Mouse (Mus musculus): ENCODE data around the gene Tbk1. TPM values are rescaled to one million over a fixed set of nuclear protein-coding genes. Genes with fewer than 3 reads are reported as not detected.

Tbk1 gene
- total RNA-seq, 2 experiments from 2014 or later, result 38.2 to 41.2 TPM

DNA sequence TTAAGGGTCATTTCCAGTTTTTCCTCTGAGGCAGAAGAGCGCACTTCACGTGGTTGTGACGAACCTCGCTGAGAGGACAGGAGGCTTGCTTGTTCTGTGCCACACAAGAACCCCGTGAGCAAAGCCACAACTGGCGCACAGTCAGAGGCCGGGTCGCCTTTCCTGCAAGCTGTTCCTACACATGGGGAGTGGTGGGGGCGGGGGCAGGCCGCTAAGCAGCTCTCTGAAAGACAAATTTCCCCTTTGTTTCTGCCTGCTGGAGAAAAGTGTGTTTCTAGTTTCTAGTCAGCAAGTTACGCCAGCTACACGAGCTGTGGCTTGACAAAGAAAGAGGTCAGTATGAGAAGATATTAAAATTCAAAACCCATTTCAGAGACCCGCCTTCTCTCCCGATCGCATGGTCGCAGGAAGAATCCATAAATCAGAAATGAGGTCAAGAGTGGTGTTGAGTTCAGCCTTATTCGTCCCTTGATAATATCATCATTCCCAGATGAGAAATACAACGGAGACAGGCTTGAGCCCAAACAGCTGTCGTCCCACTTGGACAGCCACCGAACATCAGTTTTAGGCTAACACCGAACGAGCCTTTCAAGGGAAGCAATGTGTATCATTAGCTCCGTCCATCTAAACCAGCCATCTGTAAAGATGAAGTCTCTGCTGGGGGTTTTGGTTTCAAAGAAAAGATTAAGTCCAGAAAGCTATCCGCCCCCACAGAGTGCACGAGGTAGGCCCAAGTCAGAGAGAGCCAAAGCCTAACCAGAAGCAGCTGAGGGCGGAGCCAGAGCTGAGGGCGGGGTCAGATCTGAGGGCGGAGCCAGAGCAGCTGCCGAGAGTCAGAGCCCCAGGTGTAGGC lies 79.6 kb downstream of the Tbk1 start:
- intact Hi-C loops (cut with DNase I), result loop anchor here (5.0 to 10.0 kb wide), 2 partner anchors 95 to 202 kb away; no protein-coding TSS in a partner anchor
- DNase-seq (ENCODE audit: extremely low spot score in 1 of 2, low spot score in 2 of 2), result peak in 1 of 2 experiments; percentile 81

- no peak for DNase-seq (ENCODE audit: extremely low spot score in 1 of 2, low spot score in 2 of 2)
- intact Hi-C loops (cut with DNase I), result loop anchor here (5.0 to 10.0 kb wide), 2 partner anchors 94 to 201 kb away; no protein-coding TSS in a partner anchor
These were observed 80.7 kb downstream of the Tbk1 start for GRCm38 (mm10) chr10:121505929-121506328.

- intact Hi-C loops (cut with DNase I), result loop anchor here (5.0 to 10.0 kb wide), 2 partner anchors 93 to 200 kb away; no protein-coding TSS in a partner anchor
- DNase-seq (ENCODE audit: extremely low spot score in 1 of 2, low spot score in 2 of 2), result peak; percentile 75 to 84
These were observed 81.3 kb downstream of the Tbk1 start for GRCm38 (mm10) chr10:121504973-121505911.

DNA sequence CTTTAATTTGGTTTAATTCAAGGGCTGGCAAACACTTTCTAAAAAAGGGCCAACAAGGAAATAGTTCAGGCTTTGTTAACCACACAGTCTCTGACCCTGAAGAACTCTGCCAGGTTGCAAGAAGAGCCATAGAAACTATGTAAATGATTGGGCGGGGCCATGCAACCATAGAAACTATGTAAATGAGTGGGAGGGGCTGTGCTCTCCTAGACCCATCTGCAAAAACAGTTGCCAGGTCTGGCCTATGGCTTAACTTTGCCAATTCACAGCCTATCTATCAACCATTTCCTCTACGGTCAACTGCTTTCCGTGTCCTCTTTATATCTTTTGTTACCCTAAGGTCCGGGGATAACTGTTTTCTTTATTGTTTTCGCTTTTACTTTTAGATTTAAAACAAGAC lies 85.4 kb downstream of the Tbk1 start:
- intact Hi-C loops (cut with DNase I), result loop anchor here (10.0 kb wide), 1 partner anchor 196 kb away; no protein-coding TSS in a partner anchor

GRCm38 (mm10) chr10:121500034-121500433 lies 86.6 kb downstream of the Tbk1 start:
- intact Hi-C loops (cut with DNase I), result loop anchor here (10.0 kb wide), 1 partner anchor 195 kb away; no protein-coding TSS in a partner anchor
- no peak for DNase-seq (ENCODE audit: extremely low spot score in 1 of 2, low spot score in 2 of 2)

More for the DNA sequence above, 85.4 kb downstream of the Tbk1 start:
- DNase-seq (ENCODE audit: extremely low spot score in 1 of 2, low spot score in 2 of 2), result no peak

DNA sequence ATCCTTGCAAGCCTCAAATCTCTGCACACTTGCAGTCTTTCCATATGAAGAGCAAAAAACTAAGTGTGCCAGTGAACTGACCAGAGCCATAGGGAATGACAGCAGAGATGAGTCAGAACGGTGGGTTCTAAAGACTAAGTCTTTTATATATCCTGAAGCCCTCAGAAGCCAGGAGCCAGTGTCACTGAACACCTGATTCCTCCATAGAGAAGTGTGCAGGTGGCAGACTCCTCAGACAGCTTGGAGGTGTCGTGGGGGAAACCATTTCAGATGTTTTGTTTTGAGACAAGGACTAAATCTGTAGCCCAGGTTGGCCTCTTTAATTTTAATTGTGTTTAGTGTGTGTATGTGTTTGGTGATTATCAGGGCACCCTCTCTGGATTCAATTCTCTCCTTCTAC lies 87.5 kb downstream of the Tbk1 start:
- DNase-seq (ENCODE audit: extremely low spot score in 1 of 2, low spot score in 2 of 2), result no peak
- intact Hi-C loops (cut with DNase I), result no loop called here

- DNase-seq (ENCODE audit: extremely low spot score in 1 of 2, low spot score in 2 of 2), result peak in 1 of 2 experiments; percentile 72
- intact Hi-C loops (cut with DNase I), result no loop called here
These were observed 88.1 kb downstream of the Tbk1 start for GRCm38 (mm10) chr10:121498481-121498904.

DNA sequence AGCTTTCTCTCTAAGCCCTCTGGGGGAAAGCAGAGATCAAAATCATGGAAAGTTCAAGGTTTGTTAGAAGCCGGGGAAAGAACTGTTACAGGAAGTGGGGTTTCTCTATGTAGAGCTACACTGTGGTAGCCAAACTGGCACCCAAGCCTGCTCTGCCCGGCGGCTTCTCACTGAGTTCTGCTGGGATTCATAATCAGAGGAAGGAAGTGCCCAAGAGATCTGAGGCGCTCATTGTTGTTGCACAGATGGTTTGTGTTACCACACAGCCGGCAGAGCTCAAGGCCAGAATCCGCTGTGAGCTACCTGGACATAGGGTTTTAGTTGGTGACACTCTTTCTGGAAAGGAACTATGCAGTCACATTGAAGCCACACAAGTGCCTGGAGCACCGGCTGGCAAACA lies 88.6 kb downstream of the Tbk1 start:
- no peak for DNase-seq (ENCODE audit: extremely low spot score in 1 of 2, low spot score in 2 of 2)
- intact Hi-C loops (cut with DNase I), result no loop called here

DNA sequence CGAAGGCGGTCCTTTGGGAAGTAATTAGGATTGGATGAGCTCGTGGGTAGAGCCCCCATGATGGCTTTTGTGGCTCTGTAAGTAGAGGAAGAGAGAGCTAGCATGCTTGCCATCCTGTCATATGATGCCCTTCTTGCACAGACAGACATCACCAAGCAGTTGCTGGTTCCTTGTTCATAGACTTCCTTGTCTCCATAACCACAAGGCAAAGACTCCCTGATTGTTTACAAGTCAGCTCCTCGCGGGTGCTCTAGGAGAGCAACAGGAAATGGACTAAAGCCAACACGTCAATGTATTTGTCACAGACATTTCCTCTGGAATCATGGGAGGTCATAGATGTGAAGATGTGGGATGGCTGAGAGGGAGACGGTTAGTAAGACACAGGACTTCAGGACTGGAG lies 90.0 kb downstream of the Tbk1 start:
- intact Hi-C loops (cut with DNase I), result no loop called here
- no peak for DNase-seq (ENCODE audit: extremely low spot score in 1 of 2, low spot score in 2 of 2)

Small RNA genes within 50 kb of the gene (microRNA-seq; reads per million reads assigned to microRNA genes)
- not detected for gene Gm24330

Other genes with a start within 250 kb of the Tbk1 start
- gene Tbc1d30, start 235.5 kb downstream of the Tbk1 start, total RNA-seq (2021), result 10 to 100 TPM; 63.8 to 67.1 TPM
- gene Gns, start 221.7 kb downstream of the Tbk1 start, total RNA-seq (2021), result 10 to 100 TPM; 72.8 to 73.7 TPM
- gene Rassf3, start 110.4 kb downstream of the Tbk1 start, total RNA-seq (2021), result 10 to 100 TPM; 24.5 to 31.1 TPM
- 10 to 100 TPM; 65.9 to 70.9 TPM for gene Xpot, start 39.5 kb upstream of the Tbk1 start, total RNA-seq (2021)
- under 1 TPM; 0.30 to 0.39 TPM for gene D930020B18Rik, start 54.8 kb upstream of the Tbk1 start, total RNA-seq (2021)
- 1 to 10 TPM; 8.6 to 8.8 TPM for gene BC048403, start 153.2 kb upstream of the Tbk1 start, total RNA-seq (2021)